Mouse (Mus musculus): ENCODE measurements around the gene Emc3.

Emc3 gene

DNA sequence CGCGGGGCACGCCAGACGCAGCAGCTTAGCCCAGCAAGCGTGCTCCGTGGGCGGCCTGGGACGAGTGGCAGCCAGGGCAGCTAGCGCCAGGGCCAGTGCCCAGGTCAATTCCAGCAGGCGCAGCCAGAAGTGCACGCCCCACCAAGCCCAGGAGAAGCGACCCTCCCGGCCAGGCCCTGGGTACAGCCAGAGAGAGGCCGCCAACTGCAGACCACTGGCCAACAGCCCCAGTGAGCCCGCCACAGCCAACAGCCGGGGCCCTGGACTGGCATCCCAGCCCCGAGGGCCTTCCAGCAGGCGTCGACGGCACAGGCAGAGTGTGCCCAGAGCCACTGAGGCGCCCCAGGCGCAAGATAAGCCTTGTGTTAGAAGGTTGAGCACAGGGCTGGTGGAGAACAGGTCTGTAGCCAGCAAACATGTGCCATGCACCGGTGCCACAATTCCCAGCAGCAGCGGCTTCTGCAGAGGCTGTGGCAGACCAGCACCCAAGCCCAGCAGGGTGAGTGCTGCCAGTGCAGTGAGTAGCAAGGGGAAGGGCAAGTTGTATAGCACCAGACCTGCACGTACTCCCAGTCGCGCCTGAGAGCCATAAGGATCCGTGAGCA lies 36.3 kb downstream of the Emc3 start:
- no peak for DNase-seq (ENCODE audit: low read depth)

DNA sequence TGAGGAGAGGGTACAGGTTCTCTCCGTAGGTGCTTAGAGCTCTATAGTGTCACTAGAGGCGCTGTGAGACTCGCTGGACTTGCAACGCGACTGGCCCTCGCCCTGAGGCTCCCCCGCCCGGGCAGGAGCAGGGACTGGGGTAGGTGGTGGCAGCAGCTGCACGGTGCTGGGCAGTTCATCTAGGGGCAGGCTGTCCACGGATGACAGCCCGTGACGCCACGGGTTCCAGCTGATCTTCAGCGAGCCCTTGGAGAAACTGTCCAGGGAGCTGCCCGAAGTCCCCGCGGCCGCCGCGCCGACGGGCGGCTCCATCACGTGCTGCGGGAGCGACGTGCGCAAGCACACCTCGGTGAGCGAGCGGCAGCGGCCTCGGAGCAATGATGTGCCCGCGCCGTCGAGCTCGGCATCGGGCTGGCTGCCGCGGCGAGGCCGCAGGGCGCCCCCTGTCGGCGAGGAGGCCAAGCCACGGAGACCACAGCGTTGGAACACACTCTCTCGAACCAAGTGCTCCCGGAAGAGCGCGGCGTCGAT lies 37.1 kb downstream of the Emc3 start:
- DNase-seq (ENCODE audit: low read depth), result peak; percentile 46

DNA sequence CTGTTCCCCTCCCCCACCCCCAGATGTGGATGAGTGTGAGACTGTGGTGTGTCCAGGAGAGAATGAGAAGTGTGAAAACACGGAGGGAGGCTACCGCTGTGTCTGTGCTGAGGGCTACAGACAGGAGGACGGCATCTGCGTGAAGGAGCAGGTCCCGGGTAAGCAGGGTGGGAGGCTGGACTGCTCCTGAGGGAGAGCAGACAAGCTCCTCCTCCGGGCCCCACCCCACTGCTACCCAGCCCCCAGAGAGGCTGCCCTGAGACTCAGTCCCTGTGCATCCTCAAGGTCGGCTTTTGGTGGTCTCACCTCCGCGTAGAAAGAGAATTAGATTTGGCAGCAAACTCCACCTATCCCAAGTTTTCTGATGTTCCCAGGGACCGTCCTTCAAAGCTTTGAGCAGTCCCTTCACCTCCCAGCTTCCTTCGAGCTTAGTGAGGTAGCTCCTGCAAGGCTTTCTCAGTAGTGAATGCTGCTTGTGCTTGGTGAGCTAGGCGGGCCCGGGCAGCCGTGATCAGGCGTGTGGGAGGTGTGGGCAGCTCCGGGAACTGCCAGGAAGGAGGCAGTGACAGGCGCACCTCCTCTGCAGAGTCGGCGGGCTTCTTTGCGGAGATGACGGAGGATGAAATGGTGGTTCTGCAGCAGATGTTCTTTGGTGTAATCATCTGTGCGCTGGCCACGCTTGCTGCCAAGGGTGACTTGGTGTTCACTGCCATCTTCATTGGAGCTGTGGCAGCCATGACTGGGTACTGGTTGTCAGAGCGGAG lies 39.2 kb downstream of the Emc3 start:
- no peak for DNase-seq (ENCODE audit: low read depth)

DNA sequence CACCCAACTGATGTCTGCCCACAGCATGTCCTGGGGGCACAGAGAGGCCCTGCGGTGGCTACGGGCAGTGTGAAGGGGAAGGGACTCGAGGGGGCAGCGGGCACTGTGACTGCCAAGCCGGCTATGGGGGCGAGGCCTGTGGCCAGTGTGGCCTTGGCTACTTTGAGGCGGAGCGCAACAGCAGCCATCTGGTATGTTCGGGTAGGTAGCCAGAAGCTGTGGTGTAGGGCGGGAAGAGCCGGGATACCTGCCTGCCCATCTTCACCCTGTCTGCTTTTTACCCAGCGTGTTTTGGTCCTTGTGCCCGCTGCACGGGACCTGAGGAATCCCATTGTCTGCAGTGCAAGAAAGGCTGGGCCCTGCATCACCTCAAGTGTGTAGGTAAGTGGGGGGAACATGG lies 42.0 kb downstream of the Emc3 start:
- no peak for DNase-seq (ENCODE audit: low read depth)

DNA sequence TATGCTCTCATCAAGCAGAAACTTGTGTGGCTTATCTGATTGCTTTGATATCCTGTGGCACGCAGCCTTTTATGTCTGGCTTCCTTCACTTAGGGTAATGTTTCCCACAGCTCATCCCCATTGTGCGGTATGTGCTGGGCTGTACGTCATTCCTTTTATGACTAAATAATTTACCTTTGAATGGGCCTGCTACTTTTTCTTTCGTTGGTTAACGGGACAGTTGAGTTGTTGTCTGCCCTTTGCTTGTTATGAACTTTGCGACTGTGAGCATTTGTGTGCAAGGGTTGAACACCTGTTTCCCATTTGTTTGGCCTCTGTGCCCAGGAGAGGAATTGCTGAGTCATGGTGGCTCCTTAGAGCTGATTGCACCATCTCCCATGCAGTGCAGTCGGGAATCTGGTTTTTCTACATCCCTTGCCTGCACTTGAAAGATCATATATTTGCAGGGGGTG lies 44.3 kb downstream of the Emc3 start:
- no peak for DNase-seq (ENCODE audit: low read depth)

DNA sequence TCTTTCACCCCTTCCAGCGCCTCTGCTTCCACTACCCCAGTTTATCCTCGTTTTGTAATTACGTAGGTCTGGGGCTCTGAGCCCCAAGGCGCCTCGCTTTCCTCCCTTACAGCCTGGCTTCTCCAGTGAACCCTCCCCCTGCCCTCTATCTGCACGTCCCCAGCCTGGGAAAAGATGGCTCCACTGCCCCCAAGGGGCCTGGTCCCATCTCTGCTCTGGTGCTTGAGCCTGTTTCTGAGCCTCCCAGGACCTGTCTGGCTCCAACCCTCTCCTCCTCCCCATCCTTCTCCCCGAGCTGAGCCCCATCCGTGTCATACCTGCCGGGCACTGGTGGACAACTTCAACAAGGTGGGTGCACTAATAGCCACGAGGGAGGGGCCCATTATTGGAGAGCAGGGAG lies 47.7 kb downstream of the Emc3 start:
- DNase-seq (ENCODE audit: low read depth), result no peak

DNA sequence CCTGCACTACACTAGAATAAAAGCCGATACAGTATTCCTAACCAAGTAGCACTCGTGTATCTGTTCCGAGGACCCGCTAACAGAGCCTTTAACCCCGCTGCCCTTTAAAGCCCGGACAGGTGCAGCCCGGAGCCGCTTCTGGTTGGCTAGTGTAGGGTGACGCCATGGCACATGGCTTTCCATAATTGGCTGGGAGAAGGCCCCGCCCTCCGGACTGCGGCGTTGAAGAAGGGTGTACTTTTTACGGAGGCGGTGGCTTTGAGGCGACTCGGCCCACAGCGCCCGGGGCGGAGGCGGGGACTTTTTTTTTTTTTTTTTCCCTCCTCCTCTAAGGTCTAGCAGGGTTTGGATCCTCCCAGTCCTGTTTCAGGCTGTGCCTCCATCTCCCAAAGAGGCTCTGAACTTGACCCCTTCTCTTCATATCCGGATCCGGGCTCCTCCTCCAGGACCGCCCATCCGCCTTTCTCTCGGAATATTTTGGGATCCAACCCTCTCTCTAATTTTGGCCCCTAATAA lies 48.3 kb downstream of the Emc3 start, which contains the start of gene Creld1:
TSS of gene Creld1 (plus strand) at position 198 of the 516 bp plus-strand sequence.
- peak; percentile 98 for DNase-seq (ENCODE audit: low read depth)

DNA sequence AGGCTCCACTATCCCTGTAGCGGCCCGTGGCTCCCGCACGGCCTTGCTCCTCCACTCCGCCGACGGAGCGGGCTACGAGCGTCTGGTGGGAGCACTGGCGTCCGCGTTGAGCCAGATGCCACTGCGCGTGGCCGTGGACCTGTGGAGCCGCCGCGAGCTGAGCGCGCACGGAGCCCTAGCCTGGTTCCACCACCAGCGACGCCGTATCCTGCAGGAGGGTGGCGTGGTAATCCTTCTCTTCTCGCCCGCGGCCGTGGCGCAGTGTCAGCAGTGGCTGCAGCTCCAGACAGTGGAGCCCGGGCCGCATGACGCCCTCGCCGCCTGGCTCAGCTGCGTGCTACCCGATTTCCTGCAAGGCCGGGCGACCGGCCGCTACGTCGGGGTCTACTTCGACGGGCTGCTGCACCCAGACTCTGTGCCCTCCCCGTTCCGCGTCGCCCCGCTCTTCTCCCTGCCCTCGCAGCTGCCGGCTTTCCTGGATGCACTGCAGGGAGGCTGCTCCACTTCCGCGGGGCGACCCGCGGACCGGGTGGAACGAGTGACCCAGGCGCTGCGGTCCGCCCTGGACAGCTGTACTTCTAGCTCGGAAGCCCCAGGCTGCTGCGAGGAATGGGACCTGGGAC lies 48.9 kb downstream of the Emc3 start:
- no peak for DNase-seq (ENCODE audit: low read depth)

DNA sequence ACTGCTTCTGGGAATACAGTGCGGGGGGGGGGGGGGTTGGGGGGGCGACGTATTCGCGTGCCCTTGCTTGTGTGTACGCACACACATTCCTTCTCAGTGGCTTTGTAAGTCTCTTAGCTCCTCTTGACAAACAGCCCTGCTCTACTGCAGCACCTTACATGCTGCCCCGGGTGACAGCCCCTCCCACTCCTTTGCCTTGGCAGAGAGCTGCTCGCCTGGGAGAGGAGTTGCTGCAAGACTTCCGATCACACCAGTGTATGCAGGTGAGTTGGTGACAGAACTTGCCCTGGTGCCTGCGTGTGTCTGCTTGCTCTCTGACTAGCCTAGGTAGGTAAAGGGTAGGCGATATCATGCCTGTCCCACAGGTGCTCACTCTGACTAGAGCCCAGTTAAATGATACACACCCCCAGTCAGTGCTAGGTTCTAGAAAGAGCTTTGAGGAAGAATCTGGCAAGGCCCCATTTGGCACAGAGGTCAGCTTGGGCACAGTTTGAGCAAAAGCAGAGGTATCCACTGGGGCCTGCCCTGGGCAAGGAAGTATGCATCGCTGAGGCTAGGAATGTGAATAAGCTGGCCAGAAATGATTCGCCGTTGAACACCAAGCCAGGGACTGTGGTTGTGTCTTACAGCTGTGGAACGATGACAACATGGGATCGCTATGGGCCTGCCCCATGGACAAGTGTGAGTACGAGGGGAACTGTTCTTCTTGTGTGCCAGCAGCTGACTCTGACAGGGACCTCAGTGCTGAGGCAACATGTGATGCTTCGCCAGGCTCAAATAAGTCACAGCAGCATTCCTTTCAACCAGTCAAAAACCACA lies 50.7 kb downstream of the Emc3 start:
- no peak for DNase-seq (ENCODE audit: low read depth)

DNA sequence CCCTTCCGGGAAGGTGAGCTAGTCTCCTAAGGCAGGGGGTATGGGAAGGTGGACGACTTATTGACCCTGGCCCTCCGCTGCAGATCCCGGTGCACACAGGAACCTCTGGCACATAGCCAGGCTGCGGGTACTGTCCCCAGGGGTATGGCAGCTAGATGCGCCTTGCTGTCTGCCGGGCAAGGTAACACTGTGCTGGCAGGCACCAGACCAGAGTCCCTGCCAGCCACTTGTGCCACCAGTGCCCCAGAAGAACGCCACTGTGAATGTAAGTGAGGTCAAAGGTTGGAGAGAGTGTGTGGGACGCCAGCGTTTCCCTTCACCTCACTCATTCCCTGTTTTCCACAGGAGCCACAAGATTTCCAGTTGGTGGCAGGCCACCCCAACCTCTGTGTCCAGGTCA lies 52.5 kb downstream of the Emc3 start:
- no peak for DNase-seq (ENCODE audit: low read depth)

DNA sequence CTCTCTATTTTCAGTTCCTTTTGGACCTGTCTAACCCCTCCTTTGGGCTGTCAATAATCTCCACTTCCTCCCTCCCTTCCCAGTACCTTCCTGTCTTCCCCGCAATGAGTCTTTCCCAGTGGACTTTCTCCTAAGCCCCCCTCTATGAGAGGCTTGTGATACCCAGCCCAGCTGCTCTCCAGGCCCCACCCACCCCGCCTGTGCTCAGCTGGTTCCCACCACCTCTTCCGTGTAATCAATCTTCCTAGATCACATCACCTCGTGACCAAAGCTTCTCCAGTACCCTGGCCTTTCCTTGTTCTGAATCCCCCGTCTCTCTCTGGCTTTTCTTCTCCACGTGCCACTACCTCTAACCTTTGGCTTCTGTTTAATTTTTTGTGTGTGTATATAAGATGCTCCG lies 54.1 kb downstream of the Emc3 start:
- DNase-seq (ENCODE audit: low read depth), result no peak

DNA sequence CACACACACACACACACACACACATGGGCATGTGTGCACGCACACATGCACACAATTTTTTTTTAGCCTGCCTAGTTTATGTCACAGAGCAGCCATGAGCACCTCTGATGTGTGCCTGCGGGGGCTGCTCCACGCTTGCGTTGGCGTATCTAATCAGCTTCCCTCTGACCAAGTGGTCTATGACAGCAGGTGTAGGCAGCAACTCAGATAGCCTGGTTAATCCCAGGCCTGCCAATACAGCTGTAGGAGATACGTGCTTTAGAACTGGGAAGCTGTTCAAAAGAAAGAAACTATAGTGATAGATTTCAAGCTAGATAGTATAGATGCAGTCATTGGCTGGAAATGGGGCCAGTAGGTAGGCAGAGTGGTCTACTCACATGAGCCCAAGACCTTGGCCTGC lies 57.7 kb downstream of the Emc3 start:
- DNase-seq (ENCODE audit: low read depth), result no peak

DNA sequence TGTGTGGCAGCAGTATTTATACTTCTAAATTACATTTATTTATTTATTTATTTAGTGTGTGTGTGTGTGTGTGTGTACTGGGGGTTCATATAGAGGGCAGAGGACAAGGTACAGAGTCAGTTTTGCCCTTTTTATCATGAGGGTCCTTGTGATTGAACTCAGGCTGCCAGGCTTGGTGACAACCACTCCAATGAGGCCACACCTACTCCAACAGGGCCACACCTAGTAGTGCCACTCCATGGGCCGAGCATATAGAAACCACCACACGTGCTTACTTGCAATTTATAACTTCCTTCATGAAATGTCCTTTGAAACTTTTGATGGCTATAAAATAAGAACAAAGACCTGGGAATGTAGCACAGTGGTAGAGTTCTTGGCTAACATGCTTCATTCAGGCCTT lies 58.2 kb downstream of the Emc3 start:
- DNase-seq (ENCODE audit: low read depth), result no peak

DNA sequence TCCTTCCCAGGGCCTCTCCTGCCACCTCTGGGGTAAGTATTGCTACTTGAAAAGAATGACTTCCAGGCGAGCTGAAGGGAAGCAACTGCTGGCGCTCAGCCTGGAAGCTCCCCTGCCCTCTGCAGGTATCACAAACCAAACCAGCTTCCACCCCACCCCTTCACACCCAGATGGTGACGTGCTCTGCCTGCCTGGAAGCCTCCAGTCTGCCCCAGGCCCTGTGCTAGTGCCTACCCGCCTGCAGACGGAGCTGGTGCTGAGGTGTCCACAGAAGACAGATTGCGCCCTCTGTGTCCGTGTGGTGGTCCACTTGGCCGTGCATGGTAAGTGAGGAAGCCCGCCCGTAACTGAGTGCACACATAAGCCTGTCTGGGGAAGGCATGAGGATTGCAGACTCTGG lies 59.4 kb downstream of the Emc3 start:
- DNase-seq (ENCODE audit: low read depth), result no peak

DNA sequence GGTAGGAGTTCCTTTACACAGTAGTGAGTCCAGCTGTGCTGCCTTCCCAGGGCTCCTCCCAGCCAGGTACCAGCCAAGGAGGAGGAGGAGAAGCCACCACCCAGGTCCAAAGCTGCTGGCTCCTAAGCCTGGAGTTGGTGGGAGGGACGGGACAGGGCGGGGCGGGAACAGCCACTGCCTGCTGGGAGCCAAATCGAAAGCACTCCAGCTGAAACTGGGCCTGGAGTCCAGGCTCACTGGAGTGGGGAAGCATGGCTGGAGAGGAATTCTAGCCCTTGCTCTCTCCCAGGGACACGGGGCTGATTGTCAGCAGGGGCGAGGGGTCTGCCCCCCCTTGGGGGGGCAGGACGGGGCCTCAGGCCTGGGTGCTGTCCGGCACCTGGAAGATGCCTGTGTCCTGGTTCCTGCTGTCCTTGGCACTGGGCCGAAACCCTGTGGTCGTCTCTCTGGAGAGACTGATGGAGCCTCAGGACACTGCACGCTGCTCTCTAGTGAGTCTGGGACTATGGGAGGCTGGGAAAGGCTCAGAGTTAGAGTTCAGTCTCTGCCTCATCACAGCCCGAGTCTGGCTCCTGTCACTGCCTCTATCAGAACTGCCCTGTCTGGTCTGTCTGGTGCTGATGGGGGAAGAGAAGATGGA lies 60.0 kb downstream of the Emc3 start, which contains the start of gene Il17rc:
TSS of gene Il17rc (plus strand) at position 131 of the 640 bp plus-strand sequence.
- no peak for DNase-seq (ENCODE audit: low read depth)

DNA sequence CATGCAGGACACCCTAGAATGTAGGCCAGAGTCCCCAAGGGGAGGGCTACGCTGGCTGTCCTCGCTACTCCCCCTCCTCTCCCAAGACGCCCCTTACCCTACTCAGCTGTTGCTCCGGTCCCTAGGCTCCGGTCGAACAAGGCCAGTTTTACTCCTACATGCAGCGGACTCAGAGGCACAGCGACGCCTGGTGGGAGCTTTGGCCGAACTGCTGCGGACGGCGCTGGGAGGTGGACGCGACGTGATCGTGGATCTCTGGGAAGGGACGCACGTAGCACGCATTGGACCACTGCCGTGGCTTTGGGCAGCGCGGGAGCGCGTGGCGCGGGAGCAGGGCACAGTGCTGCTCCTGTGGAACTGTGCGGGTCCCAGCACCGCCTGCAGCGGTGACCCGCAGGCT lies 62.0 kb downstream of the Emc3 start:
- DNase-seq (ENCODE audit: low read depth), result no peak

DNA sequence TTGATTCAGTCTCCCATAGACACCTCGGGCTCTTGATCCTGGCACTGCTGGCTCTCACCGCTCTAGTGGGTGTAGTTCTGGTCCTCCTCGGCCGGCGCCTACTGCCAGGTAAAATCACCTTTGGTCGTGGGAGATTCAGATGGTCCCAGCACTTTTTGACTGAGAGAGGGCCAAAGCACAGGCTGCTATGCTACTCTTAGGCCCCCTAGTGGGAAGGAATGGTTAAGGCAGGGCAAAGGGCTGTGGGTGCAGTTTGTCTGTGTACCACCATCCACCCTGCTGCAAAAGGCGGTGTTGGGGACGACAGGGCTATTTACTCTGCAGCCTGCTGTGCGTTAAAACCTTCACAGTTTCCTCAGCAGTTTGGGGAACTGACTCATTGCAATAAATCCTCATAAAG lies 62.4 kb downstream of the Emc3 start:
- DNase-seq (ENCODE audit: low read depth), result peak; percentile 53

DNA sequence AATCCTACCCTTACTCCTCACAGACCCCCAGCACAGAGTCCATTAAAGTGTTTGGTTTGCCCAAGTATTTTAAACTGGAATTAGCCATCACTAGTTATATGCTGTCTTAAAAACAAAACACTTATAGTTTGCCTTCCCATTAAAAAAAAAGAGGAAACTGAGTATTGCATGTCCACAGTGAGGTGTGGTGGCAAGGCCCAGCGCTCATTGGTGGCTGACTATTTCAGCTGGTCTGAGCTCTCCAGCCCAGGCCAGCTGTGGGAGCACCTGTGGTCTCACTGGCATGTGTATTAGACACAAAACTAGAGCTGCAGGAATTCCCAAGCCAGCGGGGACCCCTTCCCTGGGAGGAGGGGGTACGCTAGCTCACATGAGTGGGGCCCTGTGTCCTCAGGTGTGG lies 62.9 kb downstream of the Emc3 start:
- no peak for DNase-seq (ENCODE audit: low read depth)

DNA sequence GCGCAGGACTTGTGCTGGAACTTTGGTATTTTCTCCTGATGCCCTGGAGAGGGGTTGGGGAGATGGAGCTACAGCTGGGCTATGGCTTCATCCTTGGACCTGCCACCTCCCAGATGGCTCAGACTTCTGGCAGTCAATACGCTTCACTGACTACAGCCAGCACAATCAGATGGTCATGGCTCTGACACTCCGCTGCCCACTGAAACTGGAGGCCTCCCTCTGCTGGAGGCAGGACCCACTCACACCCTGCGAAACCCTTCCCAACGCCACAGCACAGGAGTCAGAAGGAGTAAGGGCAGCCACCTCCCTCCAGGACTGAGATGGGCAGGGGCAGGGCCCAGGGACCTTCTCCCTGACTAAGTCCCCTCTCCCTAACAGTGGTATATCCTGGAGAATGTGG lies 65.8 kb downstream of the Emc3 start:
- DNase-seq (ENCODE audit: low read depth), result no peak
